Mouse (Mus musculus): ENCODE results near the gene AC124108.1. TPM values are rescaled to one million over a fixed set of nuclear protein-coding genes. Genes with fewer than 3 reads are reported as not detected.
A peak's percentile ranks its signal among the peaks of the same experiment; 100 is the strongest.

Gene AC124108.1
- polyA plus RNA-seq, 1 experiment = 0.01 TPM

- Histone ChIP-seq H3K36me3 (ENCODE audit: control insufficient read depth, insufficient read depth) (no peaks in the 10 kb centered on the region), H3K79me2 (ENCODE audit: control insufficient read depth, insufficient read depth) (no peaks in the 10 kb centered on the region), H3K27me3 (ENCODE audit: control insufficient read depth, insufficient read depth, insufficient read length) (no peaks in the 10 kb centered on the region), H3K4me3 (ENCODE audit: insufficient read depth, poor library complexity, severe bottlenecking) (no peak overlapping the region), H3K79me3 (ENCODE audit: low read depth) (no peaks in the 10 kb centered on the region), H3ac (ENCODE audit: control insufficient read depth, insufficient read length, low read depth) (no peak overlapping the region)
- TF ChIP-seq CEBPB (IDR thresholded peaks at IDR 0.05; ENCODE audit: low read depth) = no peak
- no peak for TF ChIP-seq CTCF (IDR thresholded peaks at IDR 0.05; ENCODE audit: control insufficient read depth, insufficient read depth, insufficient read length)
- TF ChIP-seq FOSL1 (IDR thresholded peaks at IDR 0.05; ENCODE audit: insufficient read depth, low read length, poor library complexity, severe bottlenecking) = no peak
- no peak for TF ChIP-seq USF1 (IDR thresholded peaks at IDR 0.05; ENCODE audit: low read depth)
- no peak for TF ChIP-seq MYOG (IDR thresholded peaks at IDR 0.05; ENCODE audit: control insufficient read depth, extremely low read depth, insufficient read length)
- TF ChIP-seq MYOD1 (IDR thresholded peaks at IDR 0.05; ENCODE audit: control insufficient read depth, insufficient read length, low read depth) = no peak
- TF ChIP-seq MAX (IDR thresholded peaks at IDR 0.05) = no peak
These were observed 38.1 kb upstream of the AC124108.1 start for GRCm38 (mm10) chr1:132153086-132153690.

DNA sequence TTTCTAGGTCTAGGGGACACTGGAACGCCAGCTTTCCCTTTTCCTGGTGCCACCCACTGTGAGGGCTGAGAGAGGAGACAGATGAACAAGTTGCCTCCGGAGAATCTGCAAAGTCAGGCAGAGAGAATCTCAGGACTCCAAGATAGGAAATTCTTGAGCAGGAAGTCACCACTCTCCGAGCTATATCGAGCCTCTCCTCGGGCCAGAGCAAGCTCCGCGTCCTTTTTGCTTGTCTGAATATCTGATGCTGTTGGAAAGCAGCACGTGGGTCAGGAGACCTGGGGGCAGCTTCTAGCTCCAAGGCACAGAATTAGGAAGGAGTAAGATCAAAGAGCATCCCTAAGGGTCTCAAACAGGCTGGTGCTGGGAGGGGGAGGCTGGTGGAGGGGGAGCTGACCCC, 37.6 kb upstream of the AC124108.1 start:
- H3K79me2 ChIP-seq (ENCODE audit: control insufficient read depth, insufficient read depth) = no peaks in the 10 kb centered on the region
- H3K36me3 ChIP-seq (ENCODE audit: control insufficient read depth, insufficient read depth) = no peaks in the 10 kb centered on the region
- no peaks in the 10 kb centered on the region for H3K79me3 ChIP-seq (ENCODE audit: low read depth)
- no peaks in the 10 kb centered on the region for H3K27me3 ChIP-seq (ENCODE audit: control insufficient read depth, insufficient read depth, insufficient read length)
- no peak overlapping the region for H3ac ChIP-seq (ENCODE audit: control insufficient read depth, insufficient read length, low read depth)
- no peak overlapping the region for H3K4me3 ChIP-seq (ENCODE audit: insufficient read depth, poor library complexity, severe bottlenecking)
- no peak for TF ChIP-seq USF1 (IDR thresholded peaks at IDR 0.05; ENCODE audit: low read depth)
- no peak for TF ChIP-seq CEBPB (IDR thresholded peaks at IDR 0.05; ENCODE audit: low read depth)
- no peak for TF ChIP-seq CTCF (IDR thresholded peaks at IDR 0.05; ENCODE audit: control insufficient read depth, insufficient read depth, insufficient read length)
- TF ChIP-seq FOSL1 (IDR thresholded peaks at IDR 0.05; ENCODE audit: insufficient read depth, low read length, poor library complexity, severe bottlenecking) = no peak
- TF ChIP-seq MAX (IDR thresholded peaks at IDR 0.05) = no peak
- no peak for TF ChIP-seq MYOD1 (IDR thresholded peaks at IDR 0.05; ENCODE audit: control insufficient read depth, insufficient read length, low read depth)
- no peak for TF ChIP-seq MYOG (IDR thresholded peaks at IDR 0.05; ENCODE audit: control insufficient read depth, extremely low read depth, insufficient read length)

DNA sequence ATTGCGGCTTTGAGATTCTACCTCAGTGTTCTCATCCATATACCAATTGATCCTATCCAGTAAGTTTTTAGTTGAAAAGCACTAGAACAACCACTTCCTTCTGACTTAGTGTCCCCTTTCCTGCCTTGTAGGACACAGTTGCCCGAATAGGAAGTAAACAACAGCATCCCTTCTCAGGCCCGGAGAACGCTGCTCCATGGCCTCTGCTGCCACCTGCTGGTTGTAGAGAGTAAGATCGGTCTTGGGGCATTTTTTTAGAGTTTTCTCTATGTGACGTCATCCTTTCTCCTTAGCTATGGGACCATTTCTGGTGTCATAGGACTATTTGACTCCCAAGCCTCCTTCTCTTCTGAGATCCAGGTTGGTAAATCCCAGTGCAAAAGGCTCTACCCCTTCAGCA, 35.5 kb upstream of the AC124108.1 start:
- Histone ChIP-seq H3K36me3 (ENCODE audit: control insufficient read depth, insufficient read depth) (no peaks in the 10 kb centered on the region), H3K27me3 (ENCODE audit: control insufficient read depth, insufficient read depth, insufficient read length) (peaks cover 8% of the 10 kb centered on the region), H3K4me3 (ENCODE audit: insufficient read depth, poor library complexity, severe bottlenecking) (no peak overlapping the region), H3K79me2 (ENCODE audit: control insufficient read depth, insufficient read depth) (no peaks in the 10 kb centered on the region), H3ac (ENCODE audit: control insufficient read depth, insufficient read length, low read depth) (no peak overlapping the region), H3K79me3 (ENCODE audit: low read depth) (no peaks in the 10 kb centered on the region)
- TF ChIP-seq MYOD1 (IDR thresholded peaks at IDR 0.05; ENCODE audit: control insufficient read depth, insufficient read length, low read depth) (no peak), MAX (IDR thresholded peaks at IDR 0.05) (no peak), FOSL1 (IDR thresholded peaks at IDR 0.05; ENCODE audit: insufficient read depth, low read length, poor library complexity, severe bottlenecking) (no peak), USF1 (IDR thresholded peaks at IDR 0.05; ENCODE audit: low read depth) (no peak), MYOG (IDR thresholded peaks at IDR 0.05; ENCODE audit: control insufficient read depth, extremely low read depth, insufficient read length) (no peak), CEBPB (IDR thresholded peaks at IDR 0.05; ENCODE audit: low read depth) (no peak), CTCF (IDR thresholded peaks at IDR 0.05; ENCODE audit: control insufficient read depth, insufficient read depth, insufficient read length) (peak; percentile 55)

DNA sequence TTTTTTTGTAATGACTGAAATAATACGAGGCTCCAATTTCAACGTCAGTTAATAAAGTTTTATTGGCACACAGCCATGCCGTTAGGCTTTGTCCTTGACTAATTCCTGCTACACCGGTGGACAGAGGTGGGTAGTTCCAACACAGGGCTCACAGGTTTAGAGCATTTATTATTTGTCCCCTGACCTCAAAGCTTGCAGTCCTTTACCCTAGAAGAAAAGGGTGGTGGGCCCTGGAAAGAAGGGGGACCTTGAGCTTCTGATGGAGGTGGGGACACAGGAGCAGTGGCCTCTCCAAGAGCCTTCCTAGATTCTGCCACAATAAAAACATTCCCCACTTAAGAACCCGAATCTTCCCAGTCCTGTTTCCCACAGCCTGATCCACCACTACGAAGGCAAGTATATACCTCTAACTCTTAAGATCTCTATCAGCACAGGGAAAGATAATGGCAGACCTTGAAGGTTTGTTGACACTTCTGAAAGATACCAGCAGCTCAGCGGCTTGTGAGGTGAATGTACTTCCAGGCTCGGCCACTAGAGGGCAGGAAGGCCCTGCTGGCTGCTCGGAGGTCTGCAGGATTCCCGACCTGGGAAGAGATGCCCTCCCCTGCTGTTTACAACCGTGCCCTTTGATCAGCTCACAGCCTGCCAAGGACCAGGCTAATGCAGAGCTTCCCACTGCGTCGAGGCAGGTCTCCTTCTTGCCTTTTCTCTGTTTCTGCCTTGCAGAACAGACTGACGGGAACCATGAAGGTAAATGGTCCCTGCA, 34.1 kb upstream of the AC124108.1 start:
- no peak overlapping the region for H3K4me3 ChIP-seq (ENCODE audit: insufficient read depth, poor library complexity, severe bottlenecking)
- no peaks in the 10 kb centered on the region for H3K36me3 ChIP-seq (ENCODE audit: control insufficient read depth, insufficient read depth)
- H3K79me3 ChIP-seq (ENCODE audit: low read depth) = no peaks in the 10 kb centered on the region
- peaks cover 8% of the 10 kb centered on the region for H3K27me3 ChIP-seq (ENCODE audit: control insufficient read depth, insufficient read depth, insufficient read length)
- TF ChIP-seq MAX (IDR thresholded peaks at IDR 0.05) = no peak
- peak; percentile 88 for TF ChIP-seq CTCF (IDR thresholded peaks at IDR 0.05; ENCODE audit: control insufficient read depth, insufficient read depth, insufficient read length)
- TF ChIP-seq USF1 (IDR thresholded peaks at IDR 0.05; ENCODE audit: low read depth) = no peak
- H3K79me2 ChIP-seq (ENCODE audit: control insufficient read depth, insufficient read depth) = no peaks in the 10 kb centered on the region
- H3ac ChIP-seq (ENCODE audit: control insufficient read depth, insufficient read length, low read depth) = no peak overlapping the region

DNA sequence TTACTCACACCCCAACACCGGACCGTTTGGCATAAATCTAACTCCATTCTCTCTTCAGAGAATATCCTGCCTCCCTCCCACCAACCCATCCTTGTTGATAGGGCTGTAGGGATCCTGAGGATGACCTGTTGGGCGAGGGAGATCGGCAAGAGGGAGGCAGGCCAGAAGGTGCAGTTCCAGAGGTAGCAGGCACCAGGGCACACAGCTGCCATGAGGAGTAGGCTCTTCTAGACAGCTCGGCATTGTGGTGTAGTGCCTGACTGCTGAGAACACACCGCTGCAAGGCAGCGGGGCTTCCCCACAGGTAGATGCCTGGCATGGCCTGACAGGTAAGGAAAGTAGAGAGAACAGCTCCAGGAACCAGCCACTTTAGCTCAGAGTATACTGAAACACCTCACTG, 33.4 kb upstream of the AC124108.1 start:
- Histone ChIP-seq H3K27me3 (ENCODE audit: control insufficient read depth, insufficient read depth, insufficient read length) (peaks cover 8% of the 10 kb centered on the region), H3K79me3 (ENCODE audit: low read depth) (no peaks in the 10 kb centered on the region), H3ac (ENCODE audit: control insufficient read depth, insufficient read length, low read depth) (no peak overlapping the region), H3K79me2 (ENCODE audit: control insufficient read depth, insufficient read depth) (no peaks in the 10 kb centered on the region), H3K36me3 (ENCODE audit: control insufficient read depth, insufficient read depth) (no peaks in the 10 kb centered on the region), H3K4me3 (ENCODE audit: insufficient read depth, poor library complexity, severe bottlenecking) (no peak overlapping the region)
- TF ChIP-seq USF1 (IDR thresholded peaks at IDR 0.05; ENCODE audit: low read depth) (no peak), FOSL1 (IDR thresholded peaks at IDR 0.05; ENCODE audit: insufficient read depth, low read length, poor library complexity, severe bottlenecking) (no peak), MYOD1 (IDR thresholded peaks at IDR 0.05; ENCODE audit: control insufficient read depth, insufficient read length, low read depth) (no peak), CEBPB (IDR thresholded peaks at IDR 0.05; ENCODE audit: low read depth) (no peak), CTCF (IDR thresholded peaks at IDR 0.05; ENCODE audit: control insufficient read depth, insufficient read depth, insufficient read length) (no peak), MAX (IDR thresholded peaks at IDR 0.05) (no peak), MYOG (IDR thresholded peaks at IDR 0.05; ENCODE audit: control insufficient read depth, extremely low read depth, insufficient read length) (no peak)

All from C2C12 (cell line).